Mouse (Mus musculus) limb, embryonic 14.5 days (tissue): ENCODE data around the gene Catsper2. TPM values are rescaled to one million over a fixed set of nuclear protein-coding genes. Genes with fewer than 3 reads are reported as not detected.
A peak's percentile ranks its signal among the peaks of the same experiment; 100 is the strongest.

ENCODE experiments used
- ATAC-seq: fragments of 200-750 bp; cut with Nextera tagmentation; 2 replicates; pipeline ENCODE4 v1.8.0; 2017; ENCODE audit warnings: low read depth, moderate number of reproducible peaks, moderate TSS enrichment; ENCODE audit not compliant: low FRiP score
- DNase-seq: peaks from one replicate; pipeline ENCODE4 v3.0.0-alpha.2; 2015; ENCODE audit warnings: low spot score
- H3K27ac ChIP-seq: fragments of 300-500 bp; sonication (generic); replicated peaks from 2 replicates; pipeline ENCODE4 v1.5.1; 2014; ENCODE audit warnings: low read depth, mild to moderate bottlenecking, low read length, moderate library complexity, mixed read lengths
- H3K27me3 ChIP-seq: fragments of 300-500 bp; sonication (generic); 2 replicates; pipeline ENCODE4 v1.6.1; 2014; ENCODE audit warnings: low read length, mixed read lengths; ENCODE audit not compliant: control insufficient read depth, insufficient read depth
- H3K36me3 ChIP-seq: fragments of 300-500 bp; sonication (generic); 2 replicates; pipeline ENCODE4 v1.6.1; 2014; ENCODE audit warnings: mild to moderate bottlenecking, low read length, moderate library complexity, mixed read lengths; ENCODE audit not compliant: control insufficient read depth, insufficient read depth
- H3K4me1 ChIP-seq: fragments of 300-500 bp; sonication (generic); 2 replicates; pipeline ENCODE4 v1.6.1; 2014; ENCODE audit warnings: antibody characterized with exemption, low read length, mixed read lengths; ENCODE audit not compliant: control insufficient read depth, insufficient read depth
- H3K4me2 ChIP-seq: fragments of 300-500 bp; sonication (generic); replicated peaks from 2 replicates; pipeline ENCODE4 v1.6.1; 2014; ENCODE audit warnings: low read depth, mild to moderate bottlenecking, low read length, moderate library complexity; ENCODE audit not compliant: severe bottlenecking
- H3K4me3 ChIP-seq: fragments of 300-500 bp; sonication (generic); replicated peaks from 2 replicates; pipeline ENCODE4 v1.5.1; 2014; ENCODE audit warnings: low read length
- H3K9ac ChIP-seq: fragments of 300-500 bp; sonication (generic); 2 replicates; pipeline ENCODE4 v1.6.1; 2014; ENCODE audit warnings: mild to moderate bottlenecking, low read depth, low read length, moderate library complexity; ENCODE audit not compliant: severe bottlenecking
- H3K9me3 ChIP-seq: fragments of 300-500 bp; sonication (generic); 2 replicates; pipeline ENCODE4 v1.6.1; 2016; ENCODE audit warnings: low read length; ENCODE audit not compliant: control insufficient read depth
- POLR2A ChIP-seq: fragments of 200-500 bp; IDR thresholded peaks from 2 replicates; pipeline ENCODE4 v1.8.0; 2012; ENCODE audit warnings: inconsistent platforms, mild to moderate bottlenecking, moderate library complexity, borderline replicate concordance; ENCODE audit not compliant: insufficient read depth, insufficient read length; ENCODE audit errors: extremely low read depth
- WGBS: fragments of 180-500 bp; shearing (Covaris S2); extraction: QIAGEN DNeasy Blood & Tissue Kit; methylation state at CpG from one replicate; pipeline ENCODE4 v1.1.7; 2014; 5-methylcytosine and 5-hydroxymethylcytosine counted together
- polyA plus RNA-seq, 2 experiments: library from polyadenylated mRNA; depleted of rRNA in 1 of 2; stranded (reverse) in 1 of 2; unstranded in 1 of 2; fragments of >200 nt; fragmentation: Nextera tagmentation in 1 of 2; extraction: Ambion mirVana in 1 of 2; gene quantifications; 2 replicates each; pipeline versions ENCODE4 v1.2.1 to v1.2.3; 2012 to 2014

Gene Catsper2
- polyA plus RNA-seq, 2 experiments: 1.7 to 4.1 TPM

- H3K36me3 ChIP-seq: no peaks in the 10 kb centered on the region
- no peaks in the 10 kb centered on the region for H3K9me3 ChIP-seq
- no peaks in the 10 kb centered on the region for H3K4me1 ChIP-seq
- DNase-seq: no peak
- ATAC-seq: no peak
- no peak overlapping the region for H3K4me2 ChIP-seq
- no peaks in the 10 kb centered on the region for H3K27me3 ChIP-seq
- no peak overlapping the region for H3K4me3 ChIP-seq
- TF ChIP-seq POLR2A: no peak
- no peak overlapping the region for H3K27ac ChIP-seq
- H3K9ac ChIP-seq: no peak overlapping the region
- WGBS: 44% methylated on average over 2 of the region's 2 CpGs
Measured at GRCm38 (mm10) chr2:121374766-121375165, 38.8 kb downstream of the Catsper2 start.

GRCm38 (mm10) chr2:121372266-121372665, 41.3 kb downstream of the Catsper2 start:
- H3K9me3 ChIP-seq: no peaks in the 10 kb centered on the region
- no peak for TF ChIP-seq POLR2A
- DNase-seq (no peak), ATAC-seq (no peak)
- no peaks in the 10 kb centered on the region for H3K27me3 ChIP-seq
- H3K36me3 ChIP-seq: no peaks in the 10 kb centered on the region
- H3K9ac ChIP-seq: no peak overlapping the region
- H3K27ac ChIP-seq: no peak overlapping the region
- no peak overlapping the region for H3K4me3 ChIP-seq
- no peaks in the 10 kb centered on the region for H3K4me1 ChIP-seq
- WGBS: 76% methylated on average over 3 of the region's 3 CpGs
- no peak overlapping the region for H3K4me2 ChIP-seq

GRCm38 (mm10) chr2:121370921-121371320, 42.7 kb downstream of the Catsper2 start:
- Histone ChIP-seq H3K4me1 (no peaks in the 10 kb centered on the region), H3K27me3 (no peaks in the 10 kb centered on the region), H3K27ac (no peak overlapping the region), H3K4me2 (no peak overlapping the region), H3K36me3 (no peaks in the 10 kb centered on the region), H3K4me3 (no peak overlapping the region), H3K9ac (no peak overlapping the region), H3K9me3 (no peaks in the 10 kb centered on the region)
- TF ChIP-seq POLR2A: no peak
- ATAC-seq (no peak), DNase-seq (no peak)
- WGBS: 81% methylated on average over 5 of the region's 5 CpGs

- Histone ChIP-seq H3K4me3 (no peak overlapping the region), H3K27ac (no peak overlapping the region), H3K9ac (no peak overlapping the region), H3K4me2 (no peak overlapping the region), H3K27me3 (no peaks in the 10 kb centered on the region), H3K9me3 (no peaks in the 10 kb centered on the region), H3K4me1 (no peaks in the 10 kb centered on the region), H3K36me3 (no peaks in the 10 kb centered on the region)
- no peak for TF ChIP-seq POLR2A
- DNase-seq (peak; percentile 14), ATAC-seq (no peak)
- 72% methylated on average over 2 of the region's 2 CpGs for WGBS
Measured at GRCm38 (mm10) chr2:121368831-121369230, 44.8 kb downstream of the Catsper2 start.

DNA sequence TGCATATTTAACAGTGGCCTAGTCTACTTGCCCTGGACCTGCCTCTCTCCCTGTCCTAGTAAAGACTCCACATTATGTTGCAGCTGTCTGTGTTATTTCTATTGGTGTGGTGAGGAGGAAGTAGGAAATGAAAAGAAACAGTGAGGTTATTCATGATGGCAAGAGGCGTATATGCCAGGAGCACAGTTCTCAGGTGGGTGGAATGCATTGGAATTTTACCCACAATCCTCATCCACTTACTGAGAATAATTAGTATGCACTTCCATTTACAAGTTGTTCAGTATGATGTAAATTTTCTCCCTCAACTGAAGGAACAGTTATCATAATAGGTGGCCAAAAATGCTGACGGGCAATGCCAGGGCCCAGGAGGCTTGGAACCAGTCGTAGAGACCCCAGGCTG, 49.9 kb downstream of the Catsper2 start:
- DNase-seq (no peak), ATAC-seq (no peak)
- H3K9me3 ChIP-seq: no peaks in the 10 kb centered on the region
- H3K36me3 ChIP-seq: no peaks in the 10 kb centered on the region
- TF ChIP-seq POLR2A: no peak
- H3K27me3 ChIP-seq: peaks cover 3% of the 10 kb centered on the region
- H3K4me1 ChIP-seq: peaks cover 2% of the 10 kb centered on the region
- WGBS: 78% methylated on average over 3 of the region's 3 CpGs
- no peak overlapping the region for H3K9ac ChIP-seq
- H3K4me3 ChIP-seq: no peak overlapping the region
- H3K27ac ChIP-seq: no peak overlapping the region
- no peak overlapping the region for H3K4me2 ChIP-seq

DNA sequence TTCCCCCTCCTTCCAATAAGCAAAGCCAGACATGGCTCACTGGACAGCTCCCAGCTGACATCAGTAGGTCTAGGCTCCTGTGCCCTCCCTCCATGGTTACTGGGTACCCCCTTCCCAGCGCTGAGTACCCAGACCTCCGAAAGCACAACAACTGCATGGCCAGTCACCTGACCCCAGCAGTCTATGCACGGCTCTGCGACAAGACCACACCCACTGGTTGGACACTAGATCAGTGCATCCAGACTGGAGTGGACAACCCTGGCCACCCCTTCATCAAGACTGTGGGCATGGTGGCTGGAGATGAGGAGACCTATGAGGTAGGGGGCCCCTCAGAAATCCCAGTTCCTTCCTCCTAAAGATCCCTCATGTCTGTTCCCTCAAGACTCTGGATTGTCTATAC, 54.1 kb downstream of the Catsper2 start:
- WGBS: 52% methylated on average over 4 of the region's 4 CpGs
- ATAC-seq (no peak), DNase-seq (no peak)
- H3K4me2 ChIP-seq: no peak overlapping the region
- no peak for TF ChIP-seq POLR2A
- no peak overlapping the region for H3K27ac ChIP-seq
- no peaks in the 10 kb centered on the region for H3K36me3 ChIP-seq
- H3K27me3 ChIP-seq: peaks cover 6% of the 10 kb centered on the region
- no peak overlapping the region for H3K4me3 ChIP-seq
- peaks cover 7% of the 10 kb centered on the region for H3K4me1 ChIP-seq
- no peak overlapping the region for H3K9ac ChIP-seq
- H3K9me3 ChIP-seq: no peaks in the 10 kb centered on the region
